ENCODE assay signal across 41 mouse cellular contexts in the genomic region with DNA sequence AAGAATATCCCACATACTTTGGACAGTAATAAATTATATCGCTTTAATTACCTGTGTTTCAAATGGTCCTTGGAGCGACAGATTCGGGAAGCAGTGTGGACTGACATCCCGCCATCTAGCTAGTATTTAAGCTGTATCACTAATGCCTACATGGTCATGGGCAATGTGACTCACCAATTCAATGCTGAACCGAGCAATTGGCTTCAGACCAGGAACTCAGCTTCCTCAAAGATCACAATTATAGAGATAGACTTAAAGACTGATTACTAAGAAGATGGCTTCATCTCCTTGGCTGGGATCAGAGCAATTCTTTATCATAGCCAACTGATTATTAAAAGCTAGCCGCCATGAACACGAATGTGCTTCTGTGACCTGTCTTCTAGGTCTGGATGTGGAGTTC. TPM values are rescaled to one million over a fixed set of nuclear protein-coding genes. Genes with fewer than 3 reads are reported as not detected.
DNase-seq lines count a peak whose midpoint lies in the region; ATAC-seq lines count a peak whose summit lies in the region.
"Had no signal": no experiment of that assay in that cellular context is flagged by ENCODE, and none has a peak within 500 bp of the region (broad histone marks: within the 10 kb centered on the region; RNA-seq: fewer than 3 reads in every experiment).

A gene (minus strand): TSS at position 101 of the 400 bp plus-strand sequence.

- H3K27ac ChIP-seq in heart, embryonic 14.5 days (replicated peaks in 1 of 2; ENCODE audit: control insufficient read depth in 1 of 2, insufficient read depth in 1 of 2, low read depth in 2 of 2, low read length in 2 of 2), result no peak within 1 kb of the TSS
- no peak within 1 kb of the TSS for H3K27ac ChIP-seq in neural tube, embryonic 13.5 days (replicated peaks)
- no peak within 1 kb of the TSS for H3K27ac ChIP-seq in neural tube, embryonic 15.5 days (replicated peaks)
- H3K27ac ChIP-seq in intestine, embryonic 14.5 days (ENCODE audit: low read depth), result no peak within 1 kb of the TSS
- H3K27ac ChIP-seq in limb, embryonic 13.5 days, result no peak within 1 kb of the TSS
- H3K27ac ChIP-seq: embryonic facial prominence, embryonic 10.5 days; embryonic facial prominence, embryonic 15.5 days; forebrain, embryonic 12.5 days; heart, embryonic 10.5 days; liver, embryonic 12.5 days had no signal

- H3K4me2 ChIP-seq in heart, embryonic 14.5 days (ENCODE audit: low read length), result no peak within 1 kb of the TSS
- H3K4me2 ChIP-seq in neural tube, embryonic 13.5 days, result no peak within 1 kb of the TSS
- H3K4me2 ChIP-seq in neural tube, embryonic 15.5 days, result no peak within 1 kb of the TSS
- H3K4me2 ChIP-seq in intestine, embryonic 14.5 days (ENCODE audit: low read length), result peak within 1 kb of the TSS; percentile 15
- peak within 1 kb of the TSS; percentile 23; the same call in 1 of the 2 replicates for H3K4me2 ChIP-seq in limb, embryonic 13.5 days (replicated peaks)
- H3K4me2 ChIP-seq: embryonic facial prominence, embryonic 15.5 days; forebrain, embryonic 12.5 days; liver, embryonic 12.5 days; midbrain, embryonic 11.5 days had no signal

- H3K4me3 ChIP-seq in heart, embryonic 14.5 days (ENCODE audit: control insufficient read depth in 1 of 2, insufficient read depth in 1 of 2, low read depth in 1 of 2, low read length in 2 of 2), result no peak within 1 kb of the TSS
- no peak within 1 kb of the TSS for H3K4me3 ChIP-seq in neural tube, embryonic 13.5 days
- no peak within 1 kb of the TSS for H3K4me3 ChIP-seq in neural tube, embryonic 15.5 days (replicated peaks)
- H3K4me3 ChIP-seq in intestine, embryonic 14.5 days (ENCODE audit: low read depth, low read length), result no peak within 1 kb of the TSS
- no peak within 1 kb of the TSS for H3K4me3 ChIP-seq in limb, embryonic 13.5 days
- H3K4me3 ChIP-seq: embryonic facial prominence, embryonic 10.5 days; embryonic facial prominence, embryonic 15.5 days; forebrain, embryonic 12.5 days; heart, embryonic 10.5 days; liver, embryonic 12.5 days had no signal

- H3K9me3 ChIP-seq in heart, embryonic 14.5 days (ENCODE audit: control insufficient read depth, low read length), result no peaks in the 10 kb centered on the region
- no peaks in the 10 kb centered on the region for H3K9me3 ChIP-seq in neural tube, embryonic 13.5 days
- no peaks in the 10 kb centered on the region for H3K9me3 ChIP-seq in neural tube, embryonic 15.5 days (replicated peaks)
- H3K9me3 ChIP-seq in intestine, embryonic 14.5 days (ENCODE audit: control insufficient read depth, low read length), result no peaks in the 10 kb centered on the region
- H3K9me3 ChIP-seq in limb, embryonic 13.5 days, result no peaks in the 10 kb centered on the region
- H3K9me3 ChIP-seq: embryonic facial prominence, embryonic 10.5 days; embryonic facial prominence, embryonic 15.5 days; forebrain, embryonic 12.5 days; heart, embryonic 10.5 days; liver, embryonic 12.5 days had no signal

- H3K9ac ChIP-seq in heart, embryonic 14.5 days (ENCODE audit: low read length), result peak within 1 kb of the TSS; percentile 11; the same call in 1 of the 2 replicates
- peak within 1 kb of the TSS; percentile 34; the same call in 1 of the 2 replicates for H3K9ac ChIP-seq in neural tube, embryonic 13.5 days
- H3K9ac ChIP-seq in neural tube, embryonic 15.5 days (replicated peaks), result no peak within 1 kb of the TSS
- H3K9ac ChIP-seq in intestine, embryonic 14.5 days (ENCODE audit: low read length), result no peak within 1 kb of the TSS
- no peak within 1 kb of the TSS for H3K9ac ChIP-seq in limb, embryonic 13.5 days
- H3K9ac ChIP-seq: embryonic facial prominence, embryonic 15.5 days; forebrain, embryonic 12.5 days; forebrain, postnatal 0 days; liver, embryonic 12.5 days; liver, postnatal 0 days had no signal

- 86% methylated on average over 7 of the region's 7 CpGs for WGBS in heart, embryonic 14.5 days
- 93% methylated on average over 7 of the region's 7 CpGs for WGBS in neural tube, embryonic 13.5 days
- WGBS in neural tube, embryonic 15.5 days, result 92% methylated on average over 7 of the region's 7 CpGs
- 95% methylated on average over 7 of the region's 7 CpGs for WGBS in intestine, embryonic 14.5 days
- 92% methylated on average over 7 of the region's 7 CpGs for WGBS in limb, embryonic 13.5 days

- no peak for ATAC-seq in heart, embryonic 14.5 days (ENCODE audit: insufficient number of reproducible peaks, insufficient read depth, low FRiP score, low read depth)
- ATAC-seq in neural tube, embryonic 13.5 days (ENCODE audit: low read depth), result no peak
- no peak for ATAC-seq in neural tube, embryonic 15.5 days (ENCODE audit: low FRiP score)
- ATAC-seq in intestine, embryonic 14.5 days (replicated peaks; ENCODE audit: low FRiP score, low TSS enrichment, low read depth), result no peak
- ATAC-seq in limb, embryonic 13.5 days (ENCODE audit: low FRiP score, low read depth), result no peak
- ATAC-seq: activated CD4-positive, CD25-positive, alpha-beta regulatory T cell, adult 4 months; forebrain, postnatal 0 days; inflammation-experienced regulatory T-cells, adult 6 months; liver, embryonic 12.5 days; liver, postnatal 0 days; midbrain, embryonic 16.5 days had no signal

- H3K27me3 ChIP-seq in heart, embryonic 14.5 days (ENCODE audit: control insufficient read depth, insufficient read depth, low read length), result no peaks in the 10 kb centered on the region; the same call in 1 of the 2 replicates
- no peaks in the 10 kb centered on the region for H3K27me3 ChIP-seq in neural tube, embryonic 13.5 days
- no peaks in the 10 kb centered on the region for H3K27me3 ChIP-seq in neural tube, embryonic 15.5 days (replicated peaks)
- no peaks in the 10 kb centered on the region for H3K27me3 ChIP-seq in intestine, embryonic 14.5 days (replicated peaks; ENCODE audit: control insufficient read depth, insufficient read depth, low read length)
- peaks cover 5% of the 10 kb centered on the region; the same call in 1 of the 2 replicates for H3K27me3 ChIP-seq in limb, embryonic 13.5 days
- H3K27me3 ChIP-seq: embryonic facial prominence, embryonic 15.5 days had no signal

- H3K36me3 ChIP-seq in heart, embryonic 14.5 days (ENCODE audit: control insufficient read depth, insufficient read depth, low read length), result no peaks in the 10 kb centered on the region
- peaks cover 9% of the 10 kb centered on the region; the same call in 1 of the 2 replicates for H3K36me3 ChIP-seq in neural tube, embryonic 13.5 days
- H3K36me3 ChIP-seq in neural tube, embryonic 15.5 days, result 0 out of 2 replicates have a peak, but pooled peaks cover 3% of the 10 kb centered on the region
- H3K36me3 ChIP-seq in intestine, embryonic 14.5 days (ENCODE audit: control insufficient read depth, insufficient read depth, low read length), result 0 out of 2 replicates have a peak, but pooled peaks cover 6% of the 10 kb centered on the region
- H3K36me3 ChIP-seq in limb, embryonic 13.5 days, result no peaks in the 10 kb centered on the region
- H3K36me3 ChIP-seq: embryonic facial prominence, embryonic 10.5 days; embryonic facial prominence, embryonic 15.5 days; forebrain, embryonic 12.5 days; heart, embryonic 10.5 days; liver, embryonic 12.5 days had no signal

- peaks cover 5% of the 10 kb centered on the region in 2 experiments; a peak in 3 of 4 replicates for H3K4me1 ChIP-seq in heart, embryonic 14.5 days (ENCODE audit: control insufficient read depth in 2 of 2, insufficient read depth in 2 of 2, low read length in 2 of 2)
- H3K4me1 ChIP-seq in neural tube, embryonic 13.5 days (replicated peaks), result peaks cover 28% of the 10 kb centered on the region
- peaks cover 19% of the 10 kb centered on the region for H3K4me1 ChIP-seq in neural tube, embryonic 15.5 days
- H3K4me1 ChIP-seq in intestine, embryonic 14.5 days (replicated peaks; ENCODE audit: control insufficient read depth, insufficient read depth, low read length), result no peaks in the 10 kb centered on the region; the same call in 1 of the 2 replicates
- H3K4me1 ChIP-seq in limb, embryonic 13.5 days, result peaks cover 18% of the 10 kb centered on the region
- H3K4me1 ChIP-seq: embryonic facial prominence, embryonic 15.5 days had no signal

- no peak for DNase-seq in heart, adult 18-20 months
- no peak for DNase-seq in intestine, embryonic 14.5 days (ENCODE audit: low spot score)
- no peak for DNase-seq in thymus, postnatal 0 days (ENCODE audit: low spot score)
- DNase-seq: adrenal gland, adult 2 months; adrenal gland, postnatal 36 days; B cell, adult 2 months; cerebellum, adult 18-20 months; cerebellum, postnatal 25 days; forebrain, postnatal 0 days; heart, postnatal 10 days; kidney, adult 9 months; kidney, postnatal 10 days; liver, postnatal 0 days; lung, postnatal 36 days; thymus, adult 18-20 months; thymus, postnatal 36 days had no signal

RNA-seq across cellular contexts. Expression of the gene that starts here (rescaled TPM):
- 0.49 TPM in 1 of 2 replicates, not detected in the other for polyA plus RNA-seq in heart, embryonic 14.5 days (2014; fragmentation: Nextera tagmentation; extraction: Ambion mirVana)
- not detected for total RNA-seq in heart, adult 18-20 months (2021)
- polyA plus RNA-seq in neural tube, embryonic 13.5 days (2015; fragmentation: Nextera tagmentation; extraction: Ambion mirVana), result not detected in 2 replicates
- not detected in 2 replicates for polyA plus RNA-seq in neural tube, embryonic 15.5 days (2015; fragmentation: Nextera tagmentation; extraction: Ambion mirVana)
- polyA plus RNA-seq in intestine, embryonic 14.5 days (2014; fragmentation: Nextera tagmentation; extraction: Ambion mirVana), result not detected in 2 replicates
- polyA plus RNA-seq in limb, embryonic 13.5 days (2015; fragmentation: Nextera tagmentation; extraction: Ambion mirVana), result not detected in 2 replicates
- polyA plus RNA-seq in thymus, postnatal 0 days (2015; fragmentation: Nextera tagmentation; extraction: Ambion mirVana), result not detected in 2 replicates
- total RNA-seq: adrenal gland, adult 2 months; adrenal gland, postnatal 36 days; forebrain, postnatal 0 days; gastrocnemius, adult 8-10 months; gastrocnemius, postnatal 4 days; heart, postnatal 10 days; layer of hippocampus, postnatal 10 days; left cerebral cortex, adult 18-20 months; left cerebral cortex, postnatal 14 days; megakaryocyte, adult 5-6 weeks had no signal
- polyA plus RNA-seq: activated CD4-positive, CD25-positive, alpha-beta regulatory T cell, adult 4 months; adrenal gland, adult 2 months; brain, embryonic 14.5 days; embryonic facial prominence, embryonic 10.5 days; forebrain, embryonic 12.5 days; heart, embryonic 10.5 days; hindbrain, embryonic 11.5 days; inflammation-experienced regulatory T-cells, adult 6 months; large intestine, adult 2 months; limb, embryonic 14.5 days; liver, embryonic 12.5 days; liver, postnatal 0 days; lung, embryonic 16.5 days; midbrain, embryonic 16.5 days; neural tube, embryonic 11.5 days had no signal

Comparison
In these comparisons a context has a peak if more than half of its experiments do, and no peak if none do; other contexts are left out.
1. H3K9ac ChIP-seq: peak in heart, embryonic 14.5 days (single experiment) and neural tube, embryonic 13.5 days (single experiment); none in neural tube, embryonic 15.5 days (single experiment), intestine, embryonic 14.5 days (single experiment) and limb, embryonic 13.5 days (single experiment).
2. H3K4me2 ChIP-seq: peak in intestine, embryonic 14.5 days (single experiment) and limb, embryonic 13.5 days (single experiment); none in heart, embryonic 14.5 days (single experiment), neural tube, embryonic 13.5 days (single experiment) and neural tube, embryonic 15.5 days (single experiment).